ENCODE assay signal across 13 mouse cellular contexts in genomic region chr8:4265160-4265914, GRCm38 (mm10). TPM values are rescaled to one million over a fixed set of nuclear protein-coding genes. Genes with fewer than 3 reads are reported as not detected.
"Had no signal": no experiment of that assay in that cellular context is flagged by ENCODE, and none has a peak within 500 bp of the region (broad histone marks: within the 10 kb centered on the region; RNA-seq: fewer than 3 reads in every experiment).

No protein-coding gene starts in this region.

- ATAC-seq: intestine, postnatal 0 days had no signal

- DNase-seq: kidney, adult 2 months; kidney, postnatal 14 days; kidney, postnatal 4 days; liver, embryonic 13.5 days; lung, adult 2 months; lung, postnatal 36 days; right cerebral cortex, adult 18-20 months; right cerebral cortex, postnatal 14 days; right cerebral cortex, postnatal 4 days; thymus, adult 18-20 months; thymus, postnatal 36 days had no signal

RNA-seq across cellular contexts. Expression of gene Gm49320, which starts 26.7 kb away (rescaled TPM):
- total RNA-seq: liver, adult 2 months had no signal
